Mouse (Mus musculus) right cerebral cortex, postnatal 36 days (tissue): ENCODE data around the gene Cdh22.

Experiments
- DNase-seq, 2 experiments: peaks; one replicate each; pipeline ENCODE4 v3.0.0; 2022; ENCODE audit warnings: low spot score in 2 of 2, mixed read lengths in 1 of 2

Gene Cdh22

DNA sequence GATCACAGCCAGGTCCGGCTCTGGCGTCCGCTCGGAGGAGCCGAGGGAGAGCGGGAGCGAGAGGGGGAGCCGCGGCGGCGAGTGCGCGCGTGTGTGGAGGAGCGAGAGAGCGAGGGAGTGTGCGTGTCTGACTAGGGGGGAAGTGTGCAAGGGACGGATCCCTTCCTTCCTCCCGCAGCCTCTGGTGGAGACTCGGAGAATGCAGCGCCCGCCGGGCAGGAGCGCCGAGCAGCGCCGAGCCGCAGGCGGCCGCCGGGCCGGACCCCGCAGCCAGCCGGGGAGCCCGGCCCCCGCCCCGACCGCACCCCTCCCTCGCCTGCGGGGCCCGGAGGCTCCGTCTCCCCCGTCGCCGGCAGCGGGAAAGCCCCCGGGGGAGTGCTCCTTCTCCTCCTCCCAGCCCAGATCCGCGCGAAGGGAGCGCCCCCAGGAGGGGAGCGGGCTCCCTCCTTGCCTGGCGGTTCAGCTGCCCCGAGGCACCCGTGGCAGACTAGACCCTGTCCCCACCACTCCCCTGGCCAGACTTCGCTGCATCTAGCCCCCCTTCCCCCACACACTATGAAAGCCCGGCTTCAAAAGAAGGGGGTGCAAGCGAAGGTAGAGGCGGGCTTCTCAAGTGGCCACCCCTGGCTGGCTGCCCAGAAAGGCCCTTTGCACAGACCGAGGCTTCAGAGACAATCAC is at the start of gene Cdh22:
Gene Cdh22, minus strand, starts transcription at position 241 of the 679 bp plus-strand sequence.
- peak; percentile 56 to 59 for DNase-seq

DNA sequence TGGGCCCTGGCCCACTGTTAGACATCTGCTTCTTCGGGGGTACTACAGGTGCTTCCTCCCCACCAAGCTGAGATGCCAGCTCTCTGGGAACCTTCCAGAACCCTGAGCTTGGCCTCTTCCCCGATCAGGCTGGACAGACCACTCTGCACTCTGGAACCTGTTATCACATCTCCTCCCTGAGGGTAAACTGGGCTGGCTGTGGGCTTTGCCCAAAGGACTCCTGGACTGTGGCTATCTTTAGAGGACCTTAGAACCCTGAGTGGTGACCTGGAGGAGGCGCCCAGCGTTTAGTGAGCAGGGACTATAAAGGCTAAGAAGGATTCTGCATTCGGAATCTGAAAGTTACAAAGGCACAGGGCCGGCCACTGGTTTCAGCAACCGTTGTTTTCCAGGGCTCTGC is 49.7 kb upstream of the Cdh22 start:
- no peak for DNase-seq

DNA sequence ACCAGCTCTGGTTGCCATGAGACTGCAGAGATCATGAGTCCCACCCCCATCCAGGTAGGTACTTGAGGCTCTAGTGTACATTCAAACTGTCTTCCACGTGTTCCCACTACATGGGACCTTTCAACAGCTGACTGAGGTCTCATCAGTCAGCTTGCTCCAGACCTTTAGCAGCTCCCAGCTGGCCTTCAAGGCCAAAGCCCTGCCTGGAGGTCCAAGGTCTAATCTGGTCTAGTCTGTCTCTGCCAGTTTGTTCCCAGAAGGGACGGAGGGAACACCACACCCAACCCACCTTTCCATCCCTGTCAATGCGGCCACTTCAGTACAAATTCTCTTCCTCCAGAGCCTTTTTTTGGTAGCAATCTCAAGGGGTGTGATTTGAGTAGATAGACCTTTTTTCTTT is 49.0 kb upstream of the Cdh22 start:
- DNase-seq, result no peak

DNA sequence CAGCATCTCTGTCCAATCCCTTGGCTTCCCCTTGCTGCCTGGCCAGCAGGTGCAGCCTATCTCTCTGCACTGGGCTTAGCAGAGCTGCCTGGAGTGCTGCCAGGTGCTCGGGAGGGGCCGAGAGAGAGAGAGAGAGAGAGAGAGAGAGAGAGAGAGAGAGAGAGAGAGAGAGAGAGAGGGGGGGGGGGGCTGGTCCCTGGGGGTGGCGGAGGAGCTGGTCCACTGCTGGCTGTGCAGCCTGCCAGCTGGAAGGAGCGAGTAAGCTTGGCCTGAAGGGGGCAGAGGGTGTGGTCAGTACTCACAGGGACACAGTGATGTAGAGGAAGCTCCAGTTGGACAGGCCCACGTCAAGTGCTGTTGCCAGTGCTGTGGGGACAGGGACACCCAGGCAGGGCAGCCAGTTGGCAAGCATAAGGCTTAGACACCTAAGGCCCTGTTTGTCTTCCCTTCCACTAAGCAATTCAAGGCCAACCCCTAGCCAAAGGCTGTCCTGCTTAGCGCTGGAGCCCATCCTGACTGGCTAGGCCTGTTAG is 47.2 kb upstream of the Cdh22 start:
- no peak for DNase-seq

DNA sequence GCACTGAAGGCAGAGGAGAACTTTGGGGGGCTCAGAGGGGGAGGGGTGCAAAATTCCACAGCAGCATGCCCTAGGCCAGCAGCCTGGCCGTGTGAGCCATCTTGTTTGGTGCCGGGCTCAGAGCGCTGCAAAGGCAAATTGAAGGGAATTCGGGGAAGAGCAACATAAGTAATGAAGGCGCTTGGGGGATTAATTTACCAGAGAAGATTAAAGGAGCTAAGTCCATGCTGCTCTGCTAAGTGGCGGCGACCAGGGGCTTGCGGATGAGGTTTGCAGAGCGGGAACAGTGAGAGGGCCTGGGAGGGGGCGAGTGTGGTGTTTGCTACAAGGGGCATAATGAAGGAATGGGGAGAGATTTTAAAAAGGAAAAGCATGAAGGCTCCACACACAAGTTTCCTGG is 44.7 kb upstream of the Cdh22 start:
- DNase-seq, result no peak

DNA sequence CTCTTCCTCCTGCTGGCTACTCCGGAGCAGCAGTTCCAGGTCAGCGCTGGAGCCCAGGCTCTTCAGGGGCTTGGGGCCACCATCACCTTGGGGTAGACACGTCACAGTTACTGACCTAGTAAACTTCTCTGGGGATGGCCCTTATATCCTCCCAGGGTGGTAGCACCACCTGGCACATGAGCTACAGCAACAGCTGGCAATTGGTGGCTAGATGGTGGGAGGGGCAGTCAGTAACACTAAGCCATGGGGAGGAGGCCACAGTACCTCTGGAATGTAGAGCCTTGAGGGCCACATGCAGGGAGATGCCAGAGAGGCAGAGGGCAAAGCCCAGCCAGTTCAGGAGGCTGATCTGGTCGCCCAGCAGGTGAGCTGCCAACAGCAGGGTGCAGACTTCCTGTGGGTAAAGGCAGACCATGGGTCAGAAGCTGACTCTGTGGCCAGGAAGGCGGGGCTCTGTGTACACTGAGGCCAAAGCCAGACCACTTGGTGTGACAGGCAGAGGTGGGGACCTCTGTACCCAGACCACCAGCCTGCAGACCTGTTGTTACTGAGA is 42.6 kb upstream of the Cdh22 start:
- no peak for DNase-seq

DNA sequence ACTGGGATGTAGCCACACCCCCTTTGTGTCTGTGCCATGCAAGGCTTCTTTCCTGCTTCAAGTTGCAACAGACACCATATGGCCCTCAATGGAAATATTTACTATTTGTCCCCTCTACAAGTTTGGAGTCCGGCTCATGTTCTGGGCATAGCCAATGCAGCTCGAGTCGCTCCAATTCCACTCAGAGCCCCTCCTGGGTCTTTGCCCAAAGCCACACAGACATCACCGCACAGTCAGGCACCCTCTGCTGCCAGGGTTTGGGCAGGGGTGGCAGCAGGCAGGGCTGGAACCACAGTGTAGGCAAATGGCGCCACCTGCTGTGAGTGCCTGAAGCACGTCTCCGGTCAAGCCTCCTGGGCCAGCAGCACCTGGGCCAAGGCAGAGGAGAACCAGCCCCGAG is 41.2 kb upstream of the Cdh22 start:
- peak; percentile 65 to 70 for DNase-seq

DNA sequence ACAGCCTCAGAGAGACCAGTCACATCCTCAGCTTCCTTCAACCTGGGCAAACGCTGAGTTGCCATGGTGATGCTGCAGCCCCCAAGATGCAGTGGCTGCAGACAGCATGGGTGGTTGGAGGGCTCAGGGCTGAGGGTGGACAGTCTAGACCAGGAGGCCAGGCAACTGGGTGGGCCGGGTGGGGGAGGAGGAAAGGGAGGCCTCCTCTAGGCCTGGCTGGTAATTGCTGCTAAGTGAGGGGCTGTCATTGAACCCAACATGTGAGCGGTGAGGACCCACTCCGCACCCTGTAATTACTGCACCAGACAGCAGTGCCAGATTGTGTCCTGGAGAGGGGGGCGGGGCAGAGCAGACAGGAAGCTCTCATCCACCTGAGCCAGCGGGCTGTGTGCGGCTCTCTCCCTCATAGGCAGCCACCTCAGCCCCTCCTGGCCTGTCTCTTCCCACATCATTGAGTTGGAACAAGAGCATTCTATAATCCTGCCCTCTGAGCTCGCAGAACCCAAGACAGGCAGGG is 40.5 kb upstream of the Cdh22 start:
- no peak for DNase-seq

DNA sequence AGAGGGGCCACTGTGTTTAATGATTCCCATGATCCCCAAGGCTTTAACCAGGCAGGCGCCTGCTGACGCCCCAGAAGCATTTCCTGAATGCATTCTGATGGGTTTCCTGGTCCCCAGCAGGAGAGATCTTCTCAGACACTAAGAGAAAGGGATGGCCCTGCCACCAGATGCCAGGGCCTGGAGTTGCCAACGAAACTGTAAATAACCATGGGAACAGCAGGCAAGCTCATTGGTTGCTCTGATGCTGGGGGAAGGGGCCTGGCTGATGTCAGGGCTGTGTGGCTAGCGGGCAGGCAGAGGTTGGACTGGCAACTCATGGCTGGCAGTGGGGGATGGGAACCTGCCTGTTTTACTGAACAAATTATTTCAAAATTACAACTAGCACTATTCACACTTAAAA is 38.9 kb upstream of the Cdh22 start:
- no peak for DNase-seq

DNA sequence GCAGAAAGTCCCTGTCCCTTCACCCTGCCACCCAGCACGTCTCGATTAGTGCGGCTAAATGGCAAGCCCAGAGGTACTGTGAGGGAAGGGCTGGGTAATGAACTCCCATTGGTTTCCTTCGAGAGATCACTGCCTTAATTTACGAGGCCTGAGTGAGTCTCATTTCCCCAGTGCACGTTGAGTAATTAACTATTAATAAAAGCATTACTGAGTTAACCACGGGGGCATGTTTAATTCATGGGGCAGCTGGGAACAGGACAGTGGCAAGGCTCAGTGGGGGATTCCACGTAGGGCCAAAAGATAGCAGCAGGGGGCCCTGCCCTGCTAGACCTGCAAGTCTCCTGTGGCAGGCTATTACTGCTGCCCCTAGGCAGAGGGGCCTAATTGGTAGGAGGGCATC is 36.7 kb upstream of the Cdh22 start:
- no peak for DNase-seq

DNA sequence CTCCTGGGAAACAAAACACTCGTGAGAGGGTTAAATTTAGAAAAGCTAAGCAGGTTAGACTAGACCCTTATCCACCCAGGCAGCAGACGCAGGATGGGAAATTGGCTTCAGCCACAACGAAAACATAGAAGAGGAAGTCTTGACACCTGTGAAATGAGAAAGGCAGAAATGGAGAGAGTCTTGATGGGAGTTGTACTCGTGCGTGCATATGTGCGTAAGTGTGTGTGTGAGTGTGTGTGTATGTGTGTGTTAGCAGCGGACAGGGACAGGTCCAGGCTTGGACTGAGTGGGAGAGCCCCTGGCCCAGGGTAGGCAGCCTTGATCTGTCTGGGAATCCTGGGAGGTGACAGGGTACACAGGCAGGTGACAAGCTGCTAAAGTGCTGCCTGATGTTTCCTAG is 36.2 kb upstream of the Cdh22 start:
- DNase-seq, result no peak

DNA sequence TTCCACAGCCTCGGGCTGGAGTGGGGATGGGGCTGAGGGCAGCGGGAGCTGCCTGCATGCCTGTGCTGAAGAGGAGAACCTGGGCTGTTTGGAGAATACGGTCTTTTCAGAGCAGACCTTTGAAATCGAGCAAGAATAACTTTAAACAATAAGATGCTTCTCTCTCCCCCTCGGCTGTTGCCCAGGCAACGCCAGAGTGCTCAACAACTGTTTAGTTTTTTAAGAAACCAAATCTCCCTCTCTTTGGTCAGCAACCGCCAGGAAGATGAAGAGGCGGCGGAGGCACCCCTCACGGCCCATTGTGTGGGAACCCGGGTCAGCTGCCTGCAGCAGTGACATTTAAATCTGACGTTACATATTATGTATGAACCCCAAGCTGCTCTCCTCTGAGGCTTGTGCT is 32.1 kb upstream of the Cdh22 start:
- DNase-seq, result no peak

DNA sequence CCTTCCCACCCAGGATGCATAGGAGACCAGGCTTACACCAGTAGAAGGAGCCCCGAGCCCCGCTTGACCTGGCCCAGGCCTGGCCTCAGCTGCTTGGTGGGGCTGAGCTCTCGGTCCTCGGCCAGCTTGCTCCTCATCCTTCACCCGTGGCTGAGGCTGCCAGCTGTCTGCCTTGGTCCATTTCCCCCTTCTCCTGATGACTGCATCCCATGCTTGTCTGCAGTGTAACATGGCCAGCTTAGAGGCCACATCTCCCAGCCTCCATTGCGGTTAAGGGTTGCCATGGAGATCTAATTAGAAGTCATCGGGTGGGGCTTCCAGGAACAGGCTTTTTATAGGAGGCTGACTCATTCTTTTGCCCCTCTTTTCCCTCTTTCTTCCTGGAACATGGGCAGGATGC is 29.2 kb upstream of the Cdh22 start:
- DNase-seq, result no peak

DNA sequence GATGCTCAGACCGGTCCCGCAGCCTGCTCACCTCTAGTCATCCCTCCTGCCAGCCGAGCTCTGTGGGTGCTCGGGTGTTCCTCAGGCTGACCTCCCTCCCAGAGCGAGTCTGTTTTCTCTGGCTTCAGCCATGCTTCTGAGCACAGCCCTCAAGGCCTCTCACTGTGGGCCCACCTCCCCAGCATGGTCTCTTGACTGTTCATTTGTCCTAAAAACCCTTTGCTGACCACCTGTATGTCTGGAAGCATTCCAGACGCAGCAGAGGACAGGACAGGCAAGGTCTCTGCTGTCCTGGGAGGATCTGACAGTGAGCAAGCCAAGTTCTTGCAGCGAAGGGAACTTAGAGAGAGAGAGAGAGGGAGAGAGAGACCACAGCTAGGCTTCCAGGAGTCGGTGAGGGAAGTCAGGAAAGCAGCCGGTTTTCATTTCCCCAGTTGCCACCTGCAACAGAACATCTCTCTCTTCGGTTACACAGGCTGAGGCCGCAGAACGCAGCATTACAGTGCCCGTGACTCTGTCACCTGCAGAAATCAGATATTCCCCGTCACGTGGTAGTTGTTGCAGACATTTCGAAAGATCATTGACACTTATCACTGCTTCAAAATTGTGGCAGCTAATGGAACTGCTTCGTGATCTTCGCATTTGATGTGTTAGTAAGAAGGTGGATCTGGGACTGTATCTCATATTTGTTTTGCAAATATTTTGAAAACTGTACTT is 27.8 kb upstream of the Cdh22 start:
- no peak for DNase-seq

DNA sequence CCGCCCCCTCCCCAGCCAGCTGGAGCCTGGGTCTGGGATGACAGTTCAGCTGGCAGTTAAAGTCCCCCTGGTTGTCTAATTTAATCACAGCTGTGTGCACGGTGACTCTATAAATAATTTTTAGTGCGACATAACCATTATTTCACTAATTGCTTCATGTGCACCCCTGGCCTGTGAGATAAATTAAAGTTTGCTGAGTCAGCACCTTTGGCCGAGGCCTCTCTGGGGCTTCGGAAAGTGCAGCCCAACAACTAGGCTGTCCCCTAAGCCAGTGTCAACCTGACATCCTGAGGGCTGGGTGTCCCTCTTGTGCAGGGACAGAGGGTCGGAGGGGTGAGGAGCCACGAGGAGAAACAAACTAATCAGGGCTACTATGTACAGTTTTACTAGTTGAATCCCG is 25.2 kb upstream of the Cdh22 start:
- no peak for DNase-seq

DNA sequence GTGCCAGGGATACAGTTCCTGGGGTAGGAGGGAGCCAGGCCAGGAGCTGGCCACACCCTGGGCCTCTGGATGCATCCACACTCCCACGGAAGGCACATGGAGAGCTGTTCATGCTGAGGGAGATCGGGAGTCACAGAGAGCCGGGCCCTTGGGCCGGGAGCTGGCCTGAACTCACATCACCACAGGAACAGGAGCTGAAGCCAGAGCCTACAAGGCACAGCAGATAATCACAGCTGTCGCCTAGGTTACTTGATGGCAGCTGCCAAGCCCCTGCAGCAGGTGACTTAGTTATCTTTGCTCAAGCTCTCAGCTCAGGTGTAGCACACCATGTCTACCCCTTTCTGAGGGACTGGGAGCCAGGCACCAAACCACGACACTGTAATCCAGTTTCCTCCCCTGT is 23.7 kb upstream of the Cdh22 start:
- DNase-seq, result no peak

DNA sequence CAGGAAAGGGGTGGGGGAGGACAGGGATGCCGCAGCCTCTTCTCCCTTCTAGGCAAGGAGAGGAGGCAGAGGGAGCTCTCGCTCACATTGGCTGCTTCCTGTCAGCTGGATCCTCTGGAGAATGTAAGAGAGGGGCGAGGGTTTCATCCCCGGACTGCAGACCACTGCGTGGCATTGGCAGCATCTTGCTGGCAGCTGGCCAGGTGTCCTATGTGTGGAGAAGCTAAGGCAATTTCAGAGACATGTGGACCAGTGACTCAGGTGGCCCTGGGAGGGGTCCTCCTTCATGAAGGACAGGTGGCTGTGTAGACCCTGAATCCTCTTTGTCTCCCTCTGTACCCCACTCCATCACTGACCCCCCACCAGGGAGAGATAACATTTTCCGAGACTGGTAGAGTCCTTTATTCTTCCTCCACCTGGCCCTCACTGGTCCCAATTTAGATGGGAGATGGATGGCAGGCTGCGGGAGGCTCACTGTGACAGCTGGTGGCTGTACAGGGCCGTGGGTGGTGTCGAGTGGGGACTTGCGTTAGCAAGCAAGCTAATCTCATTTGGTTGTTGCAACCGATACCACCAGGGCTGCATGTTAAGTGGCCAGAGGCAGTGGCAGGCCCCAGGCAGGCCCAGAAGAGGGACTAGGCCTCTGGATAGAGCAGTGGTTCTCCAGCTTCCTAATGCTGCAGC is 22.6 kb upstream of the Cdh22 start:
- peak; percentile 58 to 75 for DNase-seq

DNA sequence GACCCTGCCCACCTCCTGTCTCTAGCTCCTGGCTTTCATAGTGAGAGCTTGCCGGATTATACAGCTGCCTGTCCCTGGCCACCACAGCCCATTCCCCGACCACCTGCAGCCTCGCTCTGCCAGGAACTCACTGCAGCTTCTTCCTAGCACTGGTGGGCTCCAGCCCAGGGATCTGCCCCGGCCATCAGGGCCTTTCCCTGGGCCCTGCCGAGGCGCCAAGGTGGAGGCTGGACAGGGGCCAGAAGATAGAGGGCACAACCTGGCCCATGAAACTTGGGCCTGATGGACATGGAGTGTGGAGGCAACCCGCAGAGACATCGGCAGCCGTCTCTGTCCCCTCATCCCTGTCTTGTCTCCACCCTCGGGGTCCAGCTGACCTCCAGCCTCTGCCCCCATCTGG is 21.6 kb upstream of the Cdh22 start:
- DNase-seq, result no peak

DNA sequence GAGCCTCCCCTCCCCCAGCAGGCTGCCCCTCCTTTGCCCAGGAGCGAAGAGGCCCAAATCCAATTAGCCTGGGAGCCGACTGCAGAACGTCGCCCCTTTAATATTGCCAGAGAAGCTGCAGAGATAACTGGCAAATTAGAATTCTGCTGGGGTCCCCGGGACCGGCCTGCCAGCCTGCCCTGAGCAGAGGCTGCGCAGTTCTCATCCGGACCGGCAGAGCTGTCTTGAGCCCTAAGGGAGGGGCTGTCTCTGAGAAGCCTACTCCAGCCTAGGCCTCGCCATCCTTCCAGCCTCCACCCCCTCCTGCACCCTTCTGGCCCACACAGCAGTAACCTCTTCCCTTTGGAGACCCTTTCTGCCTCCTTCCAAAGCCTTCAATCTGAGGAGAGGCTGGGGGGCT is 19.2 kb upstream of the Cdh22 start:
- DNase-seq, result no peak

DNA sequence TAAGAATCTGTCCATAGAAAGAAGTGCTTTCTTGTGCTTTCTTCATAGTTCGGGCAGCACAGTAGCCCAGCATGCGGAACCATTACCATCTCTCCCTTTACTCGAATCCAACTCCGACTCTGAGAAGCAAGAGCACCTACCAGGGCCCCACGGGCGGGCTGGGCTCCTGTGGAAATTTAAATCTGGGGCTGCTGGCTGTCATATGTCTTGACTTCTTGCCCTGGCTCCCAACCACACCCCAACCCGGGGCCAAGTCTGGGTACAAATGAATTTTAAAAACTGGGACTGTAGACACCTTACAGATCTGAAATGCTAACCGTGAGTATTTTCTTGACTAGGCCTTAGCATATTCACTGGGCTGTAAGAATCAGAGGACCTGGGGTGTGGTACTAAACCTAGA is 18.6 kb upstream of the Cdh22 start:
- no peak for DNase-seq

DNA sequence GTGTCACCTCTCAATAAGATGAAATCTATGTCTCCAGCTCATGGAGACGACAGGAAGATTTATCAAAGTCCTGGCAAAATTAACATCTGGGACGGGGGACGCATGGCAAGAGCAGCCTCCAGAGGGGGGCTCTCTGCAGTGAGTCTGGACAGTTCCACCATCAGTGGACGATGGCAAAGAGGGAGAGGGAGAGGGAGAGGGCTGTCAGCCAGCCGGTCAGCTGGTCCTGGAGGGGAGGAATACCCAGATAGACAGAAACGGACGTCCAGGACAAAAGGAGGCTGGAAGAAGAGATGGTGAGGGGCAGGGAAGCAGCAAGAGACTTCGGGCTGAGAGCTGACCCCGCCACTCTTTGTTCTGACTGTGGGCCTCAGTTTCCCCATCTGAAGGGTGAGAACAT is 18.1 kb upstream of the Cdh22 start:
- DNase-seq, result no peak

DNA sequence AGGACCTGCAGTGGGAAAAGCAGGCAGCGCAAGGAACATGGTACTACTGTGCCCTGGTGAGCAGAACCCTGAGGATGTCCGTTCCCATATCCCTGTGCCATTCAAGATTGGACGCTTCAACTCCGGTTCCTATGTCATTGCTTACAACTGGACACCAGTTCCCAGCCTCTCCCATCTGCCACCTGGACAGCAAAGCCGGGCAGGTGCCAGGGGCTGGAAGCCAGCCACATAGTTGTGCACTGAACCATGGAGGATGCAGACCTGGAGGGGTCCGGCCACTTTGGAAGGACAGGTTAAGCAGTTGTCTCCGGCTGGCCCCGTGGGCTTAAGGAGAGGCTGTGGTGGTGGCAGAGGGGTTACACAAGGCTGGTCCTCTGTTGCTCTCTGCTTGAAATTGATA is 17.7 kb upstream of the Cdh22 start:
- DNase-seq, result no peak
